Mouse (Mus musculus): ENCODE data around the gene Nr4a3. TPM values are rescaled to one million over a fixed set of nuclear protein-coding genes. Genes with fewer than 3 reads are reported as not detected.

Nr4a3 gene
- total and polyA plus RNA-seq, 3 experiments = 0.17 TPM; not detected in 2

GRCm38 (mm10) chr4:48042466-48042785 lies 2.5 kb upstream of the Nr4a3 start:
- H3K27ac ChIP-seq (ENCODE audit: control insufficient read depth, low read depth, low read length) = peak overlapping the region; percentile 94

GRCm38 (mm10) chr4:48042786-48043701 lies 1.9 kb upstream of the Nr4a3 start:
- peak; percentile 97 for DNase-seq (ENCODE audit: low read depth, low spot score)
- no peaks in the 10 kb centered on the region for H3K9me3 ChIP-seq (replicated peaks; ENCODE audit: insufficient read depth, low read length)
- H3K79me2 ChIP-seq (ENCODE audit: control insufficient read depth, insufficient read depth, low read length, poor library complexity) = peaks cover 4% of the 10 kb centered on the region; the same call in 1 of the 2 replicates
- H3K36me3 ChIP-seq (ENCODE audit: control insufficient read depth in 1 of 2, insufficient read depth in 2 of 2, low read length in 2 of 2) = peaks cover 0 to 8% of the 10 kb centered on the region in 2 experiments; a peak in 1 of 4 replicates
- peak overlapping the region; percentile 94 for H3K27ac ChIP-seq (ENCODE audit: control insufficient read depth, low read depth, low read length)
- H3K27me3 ChIP-seq (ENCODE audit: control insufficient read depth in 1 of 2, insufficient read depth in 2 of 2, low read length in 2 of 2) = 0 out of 4 replicates have a peak, but pooled peaks cover 0 to 3% of the 10 kb centered on the region in 2 experiments
- peak overlapping the region; percentile 97 for H3K9ac ChIP-seq (ENCODE audit: control insufficient read depth, low read depth, low read length, poor library complexity, severe bottlenecking)
- peak overlapping the region; percentile 92 to 95 for H3K4me3 ChIP-seq (ENCODE audit: control insufficient read depth in 1 of 2, insufficient read depth in 1 of 2, low read depth in 2 of 2, low read length in 2 of 2)
- peaks cover 0 to 7% of the 10 kb centered on the region in 2 experiments; a peak in 1 of 4 replicates for H3K4me1 ChIP-seq (ENCODE audit: control insufficient read depth in 1 of 2, insufficient read depth in 2 of 2, low read length in 2 of 2)
- TF ChIP-seq TAL1 (IDR thresholded peaks at IDR 0.05; ENCODE audit: low read length) (no peak), MEF2A (IDR thresholded peaks at IDR 0.05; ENCODE audit: extremely low read depth, insufficient replicate concordance, low read depth, low read length, poor library complexity, severe bottlenecking) (peak; percentile 96), MAZ (IDR thresholded peaks at IDR 0.05; ENCODE audit: low read depth, low read length) (peak; percentile 75), MAFK (IDR thresholded peaks at IDR 0.05; ENCODE audit: borderline replicate concordance, low read depth, low read length) (no peak), CHD1 (IDR thresholded peaks at IDR 0.05; ENCODE audit: low read depth, low read length) (0 out of 2 replicates have a peak, but pooled peaks have one; percentile 39), POLR2A (IDR thresholded peaks at IDR 0.05; ENCODE audit: control insufficient read depth in 1 of 2, insufficient read depth in 1 of 2, low read depth in 1 of 2, low read length in 2 of 2, poor library complexity in 1 of 2) (peak; percentile 74 to 88; a peak in 3 of 4 replicates), JUND (IDR thresholded peaks at IDR 0.05; ENCODE audit: low read depth, low read length) (no peak), BHLHE40 (IDR thresholded peaks at IDR 0.05; ENCODE audit: borderline replicate concordance, low read depth, low read length) (peak; percentile 89), MXI1 (IDR thresholded peaks at IDR 0.05; ENCODE audit: low read depth, low read length) (peak; percentile 93; the same call in 1 of the 2 replicates), SMC3 (IDR thresholded peaks at IDR 0.05; ENCODE audit: low read depth, low read length) (no peak), RCOR1 (IDR thresholded peaks at IDR 0.05; ENCODE audit: low read depth, low read length) (no peak; the same call in 1 of the 2 replicates), MYC (IDR thresholded peaks at IDR 0.05; ENCODE audit: low read depth, low read length) (peak; percentile 53; the same call in 1 of the 2 replicates), TCF12 (IDR thresholded peaks at IDR 0.05; ENCODE audit: low read depth, low read length) (no peak), ZNF384 (IDR thresholded peaks at IDR 0.05; ENCODE audit: low read depth, low read length) (no peak), KAT2A (conservative IDR thresholded peaks at IDR 0.05; ENCODE audit: low read depth, low read length) (no peak; the same call in 1 of the 2 replicates), GABPA (IDR thresholded peaks at IDR 0.05; ENCODE audit: low read depth, low read length) (peak; percentile 64; the same call in 1 of the 2 replicates), HCFC1 (IDR thresholded peaks at IDR 0.05; ENCODE audit: low read depth, low read length) (peak; percentile 77), MYB (IDR thresholded peaks at IDR 0.05; ENCODE audit: low read depth, low read length) (peak; percentile 37; the same call in 1 of the 2 replicates), ELF1 (IDR thresholded peaks at IDR 0.05; ENCODE audit: low read depth, low read length) (peak; percentile 54; the same call in 1 of the 2 replicates), EP300 (IDR thresholded peaks at IDR 0.05; ENCODE audit: low read depth in 1 of 2, low read length in 2 of 2) (0 out of 4 replicates have a peak, but pooled peaks of 1 of the 2 experiments have one; percentile 32), ZKSCAN1 (IDR thresholded peaks at IDR 0.05; ENCODE audit: low read depth, low read length) (no peak), E2F4 (IDR thresholded peaks at IDR 0.05; ENCODE audit: borderline replicate concordance, low read depth, low read length) (no peak), ETS1 (IDR thresholded peaks at IDR 0.05; ENCODE audit: low read depth, low read length) (peak; percentile 92), POLR2AphosphoS2 (IDR thresholded peaks at IDR 0.05; ENCODE audit: low read length) (no peak), SIN3A (IDR thresholded peaks at IDR 0.05; ENCODE audit: low read length) (peak; percentile 39), CTCF (IDR thresholded peaks at IDR 0.05 in 2 of 3, conservative IDR thresholded peaks at IDR 0.05 in 1 of 3; ENCODE audit: control insufficient read depth in 1 of 3, insufficient read depth in 1 of 3, low read depth in 2 of 3, low read length in 3 of 3, poor library complexity in 1 of 3, severe bottlenecking in 1 of 3) (peak in 1 of 3 experiments; percentile 38; a peak in 3 of 6 replicates)

More at GRCm38 (mm10) chr4:48042466-48042785, 2.5 kb upstream of the Nr4a3 start:
- DNase-seq (ENCODE audit: low read depth, low spot score) = no peak
- Histone ChIP-seq H3K4me3 (ENCODE audit: control insufficient read depth in 1 of 2, insufficient read depth in 1 of 2, low read depth in 2 of 2, low read length in 2 of 2) (peak overlapping the region; percentile 92 to 95), H3K79me2 (ENCODE audit: control insufficient read depth, insufficient read depth, low read length, poor library complexity) (peaks cover 4% of the 10 kb centered on the region; the same call in 1 of the 2 replicates), H3K9me3 (replicated peaks; ENCODE audit: insufficient read depth, low read length) (no peaks in the 10 kb centered on the region), H3K27me3 (ENCODE audit: control insufficient read depth in 1 of 2, insufficient read depth in 2 of 2, low read length in 2 of 2) (no peaks in the 10 kb centered on the region), H3K9ac (ENCODE audit: control insufficient read depth, low read depth, low read length, poor library complexity, severe bottlenecking) (peak overlapping the region; percentile 97), H3K36me3 (ENCODE audit: control insufficient read depth in 1 of 2, insufficient read depth in 2 of 2, low read length in 2 of 2) (peaks cover 0 to 8% of the 10 kb centered on the region in 2 experiments; a peak in 1 of 4 replicates), H3K4me1 (ENCODE audit: control insufficient read depth in 1 of 2, insufficient read depth in 2 of 2, low read length in 2 of 2) (peaks cover 0 to 7% of the 10 kb centered on the region in 2 experiments; a peak in 1 of 4 replicates)
- TF ChIP-seq HCFC1 (IDR thresholded peaks at IDR 0.05; ENCODE audit: low read depth, low read length) (no peak), ELF1 (IDR thresholded peaks at IDR 0.05; ENCODE audit: low read depth, low read length) (no peak), MXI1 (IDR thresholded peaks at IDR 0.05; ENCODE audit: low read depth, low read length) (peak; percentile 73), GATA1 (IDR thresholded peaks at IDR 0.05; ENCODE audit: low read depth, low read length) (no peak), USF1 (IDR thresholded peaks at IDR 0.05; ENCODE audit: low read depth, low read length) (no peak), TCF12 (IDR thresholded peaks at IDR 0.05; ENCODE audit: low read depth, low read length) (no peak), POLR2AphosphoS2 (IDR thresholded peaks at IDR 0.05; ENCODE audit: low read length) (no peak), SIN3A (IDR thresholded peaks at IDR 0.05; ENCODE audit: low read length) (peak; percentile 80; the same call in 1 of the 2 replicates)

Data from MEL (cell line).